Mouse (Mus musculus): ENCODE results near the gene Acot11. TPM values are rescaled to one million over a fixed set of nuclear protein-coding genes. Genes with fewer than 3 reads are reported as not detected.

Gene Acot11
- total and polyA plus RNA-seq, 3 experiments = 2.3 to 6.8 (median 4.3) TPM

- H3K4me3 ChIP-seq (replicated peaks in 1 of 3; ENCODE audit: low read depth in 2 of 3, low read length in 2 of 3, poor library complexity in 1 of 3) = no peak overlapping the region
- peaks cover 0 to 5% of the 10 kb centered on the region in 2 experiments; a peak in 2 of 4 replicates for H3K4me1 ChIP-seq (ENCODE audit: control insufficient read depth in 1 of 2, insufficient read depth in 2 of 2)
- H3K27ac ChIP-seq (ENCODE audit: insufficient read depth, low read depth) = no peak overlapping the region
- in situ Hi-C loops (cut with MboI; ENCODE audit: low pct_ligation_motif_present, low pct_unique_long_range_greater_than_20kb, low sequenced_read_pairs) = no loop called here
- no peaks in the 10 kb centered on the region for H3K36me3 ChIP-seq (replicated peaks in 1 of 2; ENCODE audit: control insufficient read depth in 1 of 2, insufficient read depth in 1 of 2, low read length in 1 of 2)
- no peak overlapping the region for H3K9ac ChIP-seq (ENCODE audit: insufficient read depth, low read depth)
- no peaks in the 10 kb centered on the region for H3K9me3 ChIP-seq (replicated peaks; ENCODE audit: low read length)
- H3K27me3 ChIP-seq (replicated peaks) = peaks cover 54% of the 10 kb centered on the region
- dilution Hi-C loops (cut with MboI; ENCODE audit: extremely low pct_ligation_motif_present, extremely low pct_unique_long_range_greater_than_20kb, low sequenced_read_pairs) = no loop called here
- H3K4me2 ChIP-seq (ENCODE audit: insufficient read depth, low read depth, poor library complexity, severe bottlenecking) = no peak overlapping the region
- TF ChIP-seq ETS1 (conservative IDR thresholded peaks at IDR 0.05; ENCODE audit: low read depth, low read length) (no peak), PAX5 (IDR thresholded peaks at IDR 0.05; ENCODE audit: low read length) (no peak), USF2 (conservative IDR thresholded peaks at IDR 0.05; ENCODE audit: low read depth, low read length) (no peak), NRF1 (IDR thresholded peaks at IDR 0.05; ENCODE audit: low read depth, low read length) (no peak), E2F4 (IDR thresholded peaks at IDR 0.05; ENCODE audit: insufficient replicate concordance, low read depth, low read length) (no peak), JUN (IDR thresholded peaks at IDR 0.05; ENCODE audit: insufficient read depth, low read depth, low read length) (no peak), CHD2 (IDR thresholded peaks at IDR 0.05; ENCODE audit: low read length) (no peak), CHD1 (IDR thresholded peaks at IDR 0.05; ENCODE audit: low read depth, low read length) (no peak), SIN3A (IDR thresholded peaks at IDR 0.05; ENCODE audit: low read length) (no peak), TCF12 (IDR thresholded peaks at IDR 0.05; ENCODE audit: low read depth, low read length) (no peak), ZC3H11A (IDR thresholded peaks at IDR 0.05; ENCODE audit: low read depth, low read length) (no peak), TBP (conservative IDR thresholded peaks at IDR 0.05; ENCODE audit: low read depth, low read length) (no peak), UBTF (IDR thresholded peaks at IDR 0.05; ENCODE audit: low read depth, low read length) (no peak), MXI1 (IDR thresholded peaks at IDR 0.05; ENCODE audit: low read depth, low read length) (no peak), EP300 (IDR thresholded peaks at IDR 0.05; ENCODE audit: low read length) (no peak), SMC3 (IDR thresholded peaks at IDR 0.05; ENCODE audit: low read depth, low read length) (no peak), IRF4 (IDR thresholded peaks at IDR 0.05; ENCODE audit: low read depth, low read length) (no peak), MAFK (IDR thresholded peaks at IDR 0.05; ENCODE audit: insufficient replicate concordance, low read length) (no peak), CTCF (conservative IDR thresholded peaks at IDR 0.05 in 1 of 2, IDR thresholded peaks at IDR 0.05 in 1 of 2; ENCODE audit: low read depth in 2 of 2, low read length in 2 of 2) (no peak)
- DNase-seq (ENCODE audit: extremely low read depth) = no peak
- no peaks in the 10 kb centered on the region for H3K79me2 ChIP-seq (replicated peaks; ENCODE audit: control insufficient read depth, extremely low read depth, insufficient read depth, poor library complexity, severe bottlenecking)
Observed at GRCm38 (mm10) chr4:106713622-106714021, 91.2 kb downstream of the Acot11 start.

- Histone ChIP-seq H3K27ac (ENCODE audit: insufficient read depth, low read depth) (no peak overlapping the region), H3K79me2 (replicated peaks; ENCODE audit: control insufficient read depth, extremely low read depth, insufficient read depth, poor library complexity, severe bottlenecking) (no peaks in the 10 kb centered on the region), H3K9me3 (replicated peaks; ENCODE audit: low read length) (no peaks in the 10 kb centered on the region), H3K4me2 (ENCODE audit: insufficient read depth, low read depth, poor library complexity, severe bottlenecking) (peak overlapping the region; percentile 54; the same call in 1 of the 2 replicates), H3K4me3 (replicated peaks in 1 of 3; ENCODE audit: low read depth in 2 of 3, low read length in 2 of 3, poor library complexity in 1 of 3) (no peak overlapping the region), H3K27me3 (replicated peaks) (peaks cover 74% of the 10 kb centered on the region), H3K36me3 (replicated peaks in 1 of 2; ENCODE audit: control insufficient read depth in 1 of 2, insufficient read depth in 1 of 2, low read length in 1 of 2) (no peaks in the 10 kb centered on the region), H3K9ac (ENCODE audit: insufficient read depth, low read depth) (no peak overlapping the region), H3K4me1 (ENCODE audit: control insufficient read depth in 1 of 2, insufficient read depth in 2 of 2) (no peaks in the 10 kb centered on the region)
- dilution Hi-C loops (cut with MboI; ENCODE audit: extremely low pct_ligation_motif_present, extremely low pct_unique_long_range_greater_than_20kb, low sequenced_read_pairs) = no loop called here
- DNase-seq (ENCODE audit: extremely low read depth) = peak; percentile 69
- in situ Hi-C loops (cut with MboI; ENCODE audit: low pct_ligation_motif_present, low pct_unique_long_range_greater_than_20kb, low sequenced_read_pairs) = loop anchor here (5.0 kb wide), 1 partner anchor 81 kb away; no protein-coding TSS in a partner anchor
- TF ChIP-seq EP300 (IDR thresholded peaks at IDR 0.05; ENCODE audit: low read length) (no peak), SIN3A (IDR thresholded peaks at IDR 0.05; ENCODE audit: low read length) (no peak), MAX (IDR thresholded peaks at IDR 0.05; ENCODE audit: low read length) (0 out of 2 replicates have a peak, but pooled peaks have one; percentile 45), RCOR1 (conservative IDR thresholded peaks at IDR 0.05; ENCODE audit: low read depth, low read length) (no peak), TBP (conservative IDR thresholded peaks at IDR 0.05; ENCODE audit: low read depth, low read length) (no peak), MYC (IDR thresholded peaks at IDR 0.05; ENCODE audit: low read depth, low read length) (no peak), ETS1 (conservative IDR thresholded peaks at IDR 0.05; ENCODE audit: low read depth, low read length) (no peak), NRF1 (IDR thresholded peaks at IDR 0.05; ENCODE audit: low read depth, low read length) (no peak), HCFC1 (IDR thresholded peaks at IDR 0.05; ENCODE audit: low read depth, low read length) (no peak; the same call in 1 of the 2 replicates), MEF2A (IDR thresholded peaks at IDR 0.05; ENCODE audit: borderline replicate concordance, low read depth, low read length) (no peak), E2F4 (IDR thresholded peaks at IDR 0.05; ENCODE audit: insufficient replicate concordance, low read depth, low read length) (no peak), MAZ (IDR thresholded peaks at IDR 0.05; ENCODE audit: low read depth, low read length) (0 out of 2 replicates have a peak, but pooled peaks have one; percentile 29), SMC3 (IDR thresholded peaks at IDR 0.05; ENCODE audit: low read depth, low read length) (peak; percentile 94), POLR2AphosphoS2 (IDR thresholded peaks at IDR 0.05; ENCODE audit: low read depth, low read length) (no peak), CHD1 (IDR thresholded peaks at IDR 0.05; ENCODE audit: low read depth, low read length) (no peak), USF2 (conservative IDR thresholded peaks at IDR 0.05; ENCODE audit: low read depth, low read length) (no peak), ZMIZ1 (IDR thresholded peaks at IDR 0.05; ENCODE audit: low read depth, low read length) (no peak), GABPA (IDR thresholded peaks at IDR 0.05; ENCODE audit: insufficient replicate concordance, low read depth, low read length) (no peak), CTCF (conservative IDR thresholded peaks at IDR 0.05 in 1 of 2, IDR thresholded peaks at IDR 0.05 in 1 of 2; ENCODE audit: low read depth in 2 of 2, low read length in 2 of 2) (peak; percentile 97), ELF1 (IDR thresholded peaks at IDR 0.05; ENCODE audit: low read depth, low read length) (peak; percentile 39; the same call in 1 of the 2 replicates), IRF4 (IDR thresholded peaks at IDR 0.05; ENCODE audit: low read depth, low read length) (0 out of 2 replicates have a peak, but pooled peaks have one; percentile 9), PAX5 (IDR thresholded peaks at IDR 0.05; ENCODE audit: low read length) (no peak), TCF12 (IDR thresholded peaks at IDR 0.05; ENCODE audit: low read depth, low read length) (0 out of 2 replicates have a peak, but pooled peaks have one; percentile 34)
Observed at GRCm38 (mm10) chr4:106708408-106708807, 96.4 kb downstream of the Acot11 start.

Data from CH12.LX (cell line).